Mouse (Mus musculus): Measurements from ENCODE around the gene Fgfr2.

Gene Fgfr2

GRCm38 (mm10) chr7:132091551-132091950, 1031.6 kb downstream of the Fgfr2 start:
- no peak for DNase-seq

- DNase-seq, result no peak
Observed at GRCm38 (mm10) chr7:132088606-132089005, 1034.5 kb downstream of the Fgfr2 start.

GRCm38 (mm10) chr7:132088181-132088580, 1035.0 kb downstream of the Fgfr2 start:
- no peak for DNase-seq

GRCm38 (mm10) chr7:132075825-132076224, 1047.3 kb downstream of the Fgfr2 start:
- DNase-seq, result no peak

- no peak for DNase-seq
Observed at GRCm38 (mm10) chr7:132074503-132074902, 1048.6 kb downstream of the Fgfr2 start.

- DNase-seq, result no peak
Observed at GRCm38 (mm10) chr7:132070877-132071625, 1052.1 kb downstream of the Fgfr2 start.

GRCm38 (mm10) chr7:132067951-132068350, 1055.2 kb downstream of the Fgfr2 start:
- DNase-seq, result no peak

GRCm38 (mm10) chr7:132067511-132067910, 1055.6 kb downstream of the Fgfr2 start:
- no peak for DNase-seq

GRCm38 (mm10) chr7:132060116-132060515, 1063.0 kb downstream of the Fgfr2 start:
- peak; percentile 34 for DNase-seq

GRCm38 (mm10) chr7:132056565-132056964, 1066.6 kb downstream of the Fgfr2 start:
- DNase-seq, result no peak

GRCm38 (mm10) chr7:132046662-132047061, 1076.5 kb downstream of the Fgfr2 start:
- no peak for DNase-seq

GRCm38 (mm10) chr7:132031940-132032531, 1091.1 kb downstream of the Fgfr2 start:
- DNase-seq, result no peak

- DNase-seq, result no peak
Observed at GRCm38 (mm10) chr7:132026671-132027070, 1096.5 kb downstream of the Fgfr2 start.

GRCm38 (mm10) chr7:132025591-132025990, 1097.6 kb downstream of the Fgfr2 start:
- no peak for DNase-seq

GRCm38 (mm10) chr7:132015933-132016332, 1107.2 kb downstream of the Fgfr2 start:
- DNase-seq, result no peak

- DNase-seq, result no peak
Observed at GRCm38 (mm10) chr7:132015193-132015592, 1108.0 kb downstream of the Fgfr2 start.

GRCm38 (mm10) chr7:132013970-132014369, 1109.2 kb downstream of the Fgfr2 start:
- no peak for DNase-seq

- DNase-seq, result no peak
Observed at GRCm38 (mm10) chr7:132012969-132013679, 1110.0 kb downstream of the Fgfr2 start.

GRCm38 (mm10) chr7:132009002-132009401, 1114.1 kb downstream of the Fgfr2 start:
- no peak for DNase-seq

- DNase-seq, result no peak
Observed at GRCm38 (mm10) chr7:132005996-132006696, 1117.0 kb downstream of the Fgfr2 start.

- no peak for DNase-seq
Observed at GRCm38 (mm10) chr7:131992873-131993272, 1130.3 kb downstream of the Fgfr2 start.

- DNase-seq, result no peak
Observed at GRCm38 (mm10) chr7:131992226-131992625, 1130.9 kb downstream of the Fgfr2 start.

GRCm38 (mm10) chr7:131989056-131989455, 1134.1 kb downstream of the Fgfr2 start:
- DNase-seq, result no peak
